Mouse (Mus musculus) yolk sac, embryonic 10.5 days (tissue): Measurements from ENCODE around the gene Slx.
"Not testable (repeated sequence)": the region's sequence is repeated elsewhere in the genome, so short reads cannot be mapped to it uniquely, and the experiment has no call there.

Experiments used
- DNase-seq: peaks from one replicate; pipeline ENCODE4 v3.0.0-alpha.2; 2017; ENCODE audit warnings: low spot score

The Slx gene

GRCm38 (mm10) chrX:26545465-26545864, at the start of gene Slx:
Slx (minus strand) TSS chrX:26545565.
- DNase-seq = not testable (repeated sequence)
